39 mouse cellular contexts compared by ENCODE assay signal in the genomic region with DNA sequence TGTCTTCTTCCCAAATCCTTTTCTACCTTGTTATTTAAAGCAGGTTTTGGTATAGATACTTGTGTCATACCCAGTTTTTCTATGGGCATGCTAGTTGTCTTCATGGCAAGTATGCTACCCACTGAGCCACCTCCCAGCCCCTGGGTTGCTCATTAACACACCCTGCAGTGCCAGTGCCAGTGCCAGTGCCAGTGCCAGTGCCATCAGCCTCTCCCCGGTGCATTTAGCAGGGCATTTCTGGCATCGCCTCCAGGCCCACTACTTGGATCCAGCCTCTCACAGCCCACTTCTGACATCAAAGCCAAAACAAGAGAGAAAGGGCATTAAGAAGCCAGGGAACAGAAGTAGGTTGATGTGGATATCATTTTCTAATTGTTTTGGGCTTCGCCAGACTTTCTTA. TPM values are rescaled to one million over a fixed set of nuclear protein-coding genes. Genes with fewer than 3 reads are reported as not detected.
DNase-seq lines count a peak whose midpoint lies in the region; ATAC-seq lines count a peak whose summit lies in the region.
"Had no signal": no experiment of that assay in that cellular context is flagged by ENCODE, and none has a peak within 500 bp of the region (broad histone marks: within the 10 kb centered on the region; RNA-seq: fewer than 3 reads in every experiment).

No protein-coding gene starts in this region.

- peaks cover 31% of the 10 kb centered on the region for H3K4me1 ChIP-seq in heart, embryonic 15.5 days (replicated peaks)

- H3K4me3 ChIP-seq in heart, embryonic 15.5 days: no peak overlapping the region
- H3K4me3 ChIP-seq: embryonic facial prominence, embryonic 13.5 days; erythroblast, embryonic 14.5 days; forebrain, embryonic 12.5 days; heart, adult 2 months; limb, embryonic 13.5 days; lung, embryonic 15.5 days; midbrain, embryonic 10.5 days; midbrain, embryonic 15.5 days; neural tube, embryonic 15.5 days had no signal

- H3K9me3 ChIP-seq in heart, embryonic 15.5 days (replicated peaks): no peaks in the 10 kb centered on the region
- H3K9me3 ChIP-seq: embryonic facial prominence, embryonic 13.5 days; forebrain, embryonic 12.5 days; limb, embryonic 13.5 days; lung, embryonic 15.5 days; midbrain, embryonic 10.5 days; midbrain, embryonic 15.5 days; neural tube, embryonic 15.5 days had no signal

- peak; percentile 80 for DNase-seq in heart, adult 11 months
- no peak for DNase-seq in heart, postnatal 36 days
- DNase-seq in heart, adult 9 months (ENCODE audit: low spot score in 2 of 2): no peak
- peak; percentile 25 for DNase-seq in left cerebral cortex, postnatal 4 days
- no peak for DNase-seq in left cerebral cortex, postnatal 14 days (ENCODE audit: low spot score in 2 of 2)
- DNase-seq in adrenal gland, postnatal 14 days: no peak
- DNase-seq: adrenal gland, postnatal 36 days; B cell, adult 2 months; cerebellum, adult 8-10 months; gastrocnemius, postnatal 25 days; heart, adult 2 months; heart, postnatal 4 days; kidney, adult 11 months; layer of hippocampus, adult 9-11 months; retina, postnatal 1 day; right cerebral cortex, postnatal 25 days; spleen, adult 18-20 months; thymus, postnatal 14 days had no signal

- no peak overlapping the region for H3K4me2 ChIP-seq in heart, embryonic 15.5 days
- H3K4me2 ChIP-seq: embryonic facial prominence, embryonic 13.5 days; forebrain, embryonic 12.5 days; hindbrain, embryonic 14.5 days; limb, embryonic 13.5 days; liver, embryonic 11.5 days; lung, embryonic 15.5 days; midbrain, embryonic 15.5 days; neural tube, embryonic 15.5 days had no signal

- H3K27me3 ChIP-seq in heart, embryonic 15.5 days: no peaks in the 10 kb centered on the region
- H3K27me3 ChIP-seq: embryonic facial prominence, embryonic 13.5 days; forebrain, embryonic 12.5 days; limb, embryonic 13.5 days; lung, embryonic 15.5 days; midbrain, embryonic 15.5 days; neural tube, embryonic 15.5 days had no signal

- no peaks in the 10 kb centered on the region for H3K36me3 ChIP-seq in heart, embryonic 15.5 days
- H3K36me3 ChIP-seq: embryonic facial prominence, embryonic 13.5 days; limb, embryonic 13.5 days; lung, embryonic 15.5 days; midbrain, embryonic 10.5 days; midbrain, embryonic 15.5 days; neural tube, embryonic 15.5 days had no signal

- peak overlapping the region; percentile 67; the same call in 1 of the 2 replicates for H3K27ac ChIP-seq in heart, embryonic 15.5 days
- H3K27ac ChIP-seq: embryonic facial prominence, embryonic 13.5 days; forebrain, embryonic 12.5 days; heart, adult 2 months; hindbrain, embryonic 14.5 days; kidney, postnatal 0 days; limb, embryonic 13.5 days; lung, embryonic 15.5 days; midbrain, embryonic 10.5 days; midbrain, embryonic 15.5 days; neural tube, embryonic 15.5 days had no signal

- 81% methylated on average over 3 of the region's 3 CpGs for WGBS in heart, embryonic 15.5 days

- intact Hi-C loops in heart, postnatal 36 days (cut with DNase I): no loop called here
- intact Hi-C loops in left cerebral cortex, postnatal 4 days (cut with DNase I): no loop called here
- intact Hi-C loops in left cerebral cortex, postnatal 14 days (cut with DNase I): no loop called here

- ATAC-seq in heart, embryonic 15.5 days (replicated peaks; ENCODE audit: insufficient number of reproducible peaks, insufficient read depth, low FRiP score, low read depth): no peak
- ATAC-seq: inflammation-experienced regulatory T-cells, adult 6 months; midbrain, embryonic 15.5 days had no signal

- H3K9ac ChIP-seq in heart, embryonic 15.5 days: no peak overlapping the region
- H3K9ac ChIP-seq: embryonic facial prominence, embryonic 13.5 days; forebrain, embryonic 12.5 days; hindbrain, embryonic 14.5 days; limb, embryonic 13.5 days; lung, embryonic 15.5 days; midbrain, embryonic 15.5 days; neural tube, embryonic 15.5 days had no signal

RNA-seq across cellular contexts. Expression of a gene that starts 14.9 kb away (rescaled TPM):
- total RNA-seq in heart, postnatal 36 days (2021): not detected
- polyA plus RNA-seq in heart, embryonic 15.5 days (2015; fragmentation: Nextera tagmentation; extraction: Ambion mirVana): not detected in 2 replicates
- not detected for total RNA-seq in left cerebral cortex, postnatal 4 days (2021)
- not detected for total RNA-seq in left cerebral cortex, postnatal 14 days (2021)
- not detected in 2 replicates for total RNA-seq in adrenal gland, postnatal 14 days (2021)
- total RNA-seq: adrenal gland, adult 18-20 months; adrenal gland, postnatal 36 days; common myeloid progenitor, adult 5-6 weeks; gastrocnemius, postnatal 25 days; heart, adult 2 months; heart, postnatal 4 days; left cerebral cortex, adult 18-20 months; left cerebral cortex, postnatal 25 days; megakaryocyte progenitor cell, adult 5-6 weeks had no signal
- polyA plus RNA-seq: embryonic facial prominence, embryonic 13.5 days; erythroblast, embryonic 14.5 days; forebrain, embryonic 12.5 days; heart, adult 2 months; hindbrain, embryonic 14.5 days; inflammation-experienced regulatory T-cells, adult 6 months; kidney, postnatal 0 days; large intestine, adult 2 months; limb, embryonic 13.5 days; liver, embryonic 11.5 days; liver, embryonic 16.5 days; lung, embryonic 15.5 days; midbrain, embryonic 10.5 days; midbrain, embryonic 15.5 days; neural tube, embryonic 15.5 days; stomach, embryonic 16.5 days had no signal

Comparison
In these comparisons a context has a peak if more than half of its experiments do, and no peak if none do; other contexts are left out.
1. DNase-seq: peak in heart, adult 11 months (single experiment) and left cerebral cortex, postnatal 4 days (single experiment); none in heart, postnatal 36 days (0 of 2), heart, adult 9 months (0 of 2), left cerebral cortex, postnatal 14 days (0 of 2) and adrenal gland, postnatal 14 days (single experiment).